Mouse (Mus musculus) layer of hippocampus, postnatal 36 days (tissue): ENCODE results near the gene Srsf2. TPM values are rescaled to one million over a fixed set of nuclear protein-coding genes. Genes with fewer than 3 reads are reported as not detected.
A peak's percentile ranks its signal among the peaks of the same experiment; 100 is the strongest.

Experiments used
- DNase-seq, 2 experiments: peaks; one replicate each; pipeline ENCODE4 v3.0.0; 2022
- total RNA-seq, 2 experiments: library from RNA; stranded (reverse); gene quantifications; 2 replicates each; pipeline ENCODE4 v1.2.3; 2021

Gene Srsf2
- total RNA-seq, 2 experiments from 2014 or later, result 170 to 180 TPM

DNA sequence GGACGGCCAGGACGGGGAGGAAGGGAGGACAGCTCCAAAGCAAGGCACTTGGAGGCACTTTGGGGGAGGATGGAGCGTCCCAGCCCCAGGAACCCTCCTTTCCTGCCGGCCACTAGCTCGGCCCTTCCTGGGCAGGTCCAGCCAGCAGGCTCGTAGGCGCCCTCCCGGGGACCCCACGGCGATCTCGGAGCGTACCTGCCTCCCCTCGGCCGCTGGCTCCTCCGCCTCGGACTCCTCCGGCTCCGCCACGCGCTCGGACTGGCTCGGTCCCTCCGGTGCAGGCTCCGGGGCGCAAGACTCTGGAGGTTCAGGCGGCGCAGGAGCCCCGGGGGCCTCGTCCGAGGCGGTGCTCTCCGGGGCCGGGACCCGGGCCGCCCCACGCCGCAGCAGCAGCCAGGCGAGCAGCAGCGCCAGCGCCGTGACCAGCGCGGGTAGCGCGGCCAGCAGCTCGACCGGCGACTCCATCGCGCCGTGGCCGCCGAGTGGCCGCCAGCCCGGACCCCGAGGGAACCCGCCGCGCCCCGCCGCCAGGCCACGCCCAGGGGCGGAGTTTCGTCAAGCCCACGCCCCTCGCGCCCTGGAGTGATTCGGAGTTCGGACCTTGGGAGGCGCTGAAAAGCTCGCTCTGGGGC, 25.2 kb downstream of the Srsf2 start, which contains the start of gene Mxra7:
Mxra7 (minus strand) TSS at position 513 of the 632 bp plus-strand sequence.
- DNase-seq, result peak; percentile 36 to 62

DNA sequence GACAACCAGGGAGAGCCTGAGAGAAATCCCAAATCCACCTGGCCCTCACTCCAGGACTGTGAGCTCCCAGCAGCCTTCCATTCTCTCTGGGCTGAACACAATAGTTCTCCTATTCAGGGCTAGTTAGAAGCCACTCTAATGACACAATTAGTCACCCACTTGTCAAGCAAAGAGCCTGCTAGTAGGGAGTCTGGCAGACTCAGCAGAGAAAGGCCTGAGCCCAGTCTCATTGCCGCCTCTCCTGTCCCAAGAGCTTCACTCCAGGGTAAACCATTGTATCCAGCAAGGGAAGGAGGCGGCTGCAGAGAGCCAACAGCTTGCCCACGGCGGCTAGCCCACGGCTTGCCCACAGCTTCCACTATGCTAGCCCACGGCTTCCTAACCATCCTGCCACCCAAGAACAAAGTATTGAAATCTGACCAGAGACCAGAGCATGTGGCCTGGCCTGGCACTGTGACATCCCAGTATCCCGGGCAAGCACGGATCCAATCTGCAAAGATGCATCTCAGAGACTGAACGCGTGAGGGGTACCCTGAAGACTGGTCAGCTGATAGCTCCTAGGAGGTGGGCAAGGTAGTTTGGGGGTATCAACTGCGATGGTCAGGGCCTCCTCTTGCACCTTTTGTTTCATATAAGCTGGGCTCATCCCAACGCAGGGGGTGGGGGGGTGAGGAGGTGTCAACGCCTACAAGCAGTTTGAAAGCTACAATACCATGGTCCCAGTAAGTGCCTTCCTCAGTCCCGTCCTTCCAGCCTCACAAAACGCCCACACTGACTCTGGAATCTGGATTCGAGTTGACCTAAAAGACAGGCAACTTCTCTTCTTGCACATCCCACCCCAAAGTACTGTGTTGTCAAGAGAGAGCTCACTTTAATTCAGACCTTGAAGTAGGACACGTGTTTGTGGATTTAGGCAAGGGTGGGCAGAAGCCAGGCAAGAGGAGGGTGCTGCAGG, 26.1 kb downstream of the Srsf2 start:
- DNase-seq, result no peak

DNA sequence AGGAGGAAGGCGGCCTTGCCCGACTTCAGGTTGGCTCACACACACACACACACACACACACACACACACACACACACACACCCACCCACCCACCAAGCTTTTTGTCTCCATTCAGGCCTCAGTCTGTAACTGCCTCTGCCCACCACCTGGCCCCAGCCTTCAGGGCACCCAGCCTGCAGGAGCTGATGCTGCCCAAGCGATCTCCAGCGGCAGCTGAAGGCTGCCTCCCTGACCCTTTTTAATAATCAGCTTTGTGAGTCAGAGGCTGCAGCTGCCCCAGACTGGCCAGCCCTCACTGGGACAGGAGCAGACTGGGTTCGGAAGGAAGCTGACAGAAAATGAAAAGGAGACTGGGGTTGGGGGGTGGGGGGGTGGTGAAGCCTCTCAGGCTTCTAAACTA, 27.7 kb downstream of the Srsf2 start:
- no peak for DNase-seq

DNA sequence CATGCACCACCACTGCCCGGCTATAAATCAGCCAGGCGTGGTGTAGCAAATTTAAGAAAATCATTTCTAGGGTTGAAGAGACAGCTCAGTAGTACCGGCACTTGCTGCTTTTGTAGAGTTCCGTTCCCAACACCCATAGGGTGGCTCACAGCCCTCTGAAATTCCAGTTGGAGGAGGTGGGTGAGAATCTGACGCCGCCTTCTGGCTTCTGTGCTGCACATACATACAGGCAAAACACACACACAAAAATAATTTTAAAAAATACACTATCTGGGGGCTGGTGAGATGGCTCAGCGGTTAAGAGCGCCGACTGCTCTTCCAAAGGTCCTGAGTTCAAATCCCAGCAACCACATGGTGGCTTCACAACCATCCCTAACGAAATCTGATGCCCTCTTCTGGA, 29.0 kb downstream of the Srsf2 start:
- DNase-seq, result peak; percentile 28 to 37

DNA sequence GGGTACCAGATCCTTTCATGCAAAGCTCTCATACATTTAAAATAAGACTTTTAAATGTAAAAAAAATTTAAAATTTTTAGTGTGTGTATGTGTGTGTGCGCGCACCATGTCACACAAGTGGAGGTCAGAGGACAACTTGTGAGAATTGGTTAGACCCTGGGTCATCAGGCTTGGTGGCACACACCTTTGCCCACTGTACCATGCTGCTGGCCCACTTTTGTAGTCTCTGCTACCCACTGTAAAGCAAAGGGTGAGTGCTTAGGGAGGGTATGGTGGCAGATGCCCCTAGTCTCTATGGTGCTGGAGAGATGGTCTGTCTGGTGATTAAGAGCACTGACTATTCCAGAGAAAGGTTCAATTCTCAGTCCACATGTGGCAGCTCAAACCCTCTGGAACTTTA, 29.6 kb downstream of the Srsf2 start:
- DNase-seq, result no peak

DNA sequence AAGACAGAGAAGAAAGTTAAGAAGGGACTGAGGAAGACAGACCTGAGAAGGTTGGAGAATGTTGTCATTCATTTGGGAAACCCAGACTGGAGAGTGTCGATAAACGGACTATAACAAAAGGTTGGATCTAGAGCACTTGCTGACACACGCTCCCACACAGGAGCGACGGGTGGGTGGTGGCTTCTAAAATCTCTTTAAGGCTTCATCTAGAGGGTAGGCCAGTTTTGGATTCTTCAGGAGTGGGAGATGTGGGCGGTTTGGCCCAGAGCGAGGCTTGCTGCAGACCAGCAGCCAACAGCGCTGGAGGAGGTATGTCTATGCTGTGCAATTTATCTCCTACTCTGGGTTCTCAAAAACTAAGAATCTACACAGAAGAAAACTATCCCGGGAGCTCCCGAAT, 30.3 kb downstream of the Srsf2 start:
- DNase-seq, result no peak

DNA sequence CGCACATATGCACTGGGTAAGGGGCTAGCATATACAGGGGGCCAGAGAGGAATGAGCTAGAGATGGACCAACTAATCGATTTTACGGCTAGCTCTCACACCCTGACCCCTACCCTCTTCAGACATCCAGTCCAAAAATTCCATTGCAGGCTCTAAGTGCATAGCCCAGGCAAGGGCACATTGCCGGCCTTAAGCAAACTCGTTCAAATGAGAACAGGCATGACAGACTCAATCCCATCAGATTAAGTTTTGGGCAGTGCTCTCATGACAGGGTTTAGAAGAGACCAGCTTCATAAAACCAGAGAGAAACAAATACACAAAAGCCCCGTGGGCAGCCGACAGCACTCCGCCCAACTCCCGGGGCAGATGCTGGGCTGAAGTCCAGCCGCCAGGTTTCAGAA, 30.7 kb downstream of the Srsf2 start:
- DNase-seq, result no peak

DNA sequence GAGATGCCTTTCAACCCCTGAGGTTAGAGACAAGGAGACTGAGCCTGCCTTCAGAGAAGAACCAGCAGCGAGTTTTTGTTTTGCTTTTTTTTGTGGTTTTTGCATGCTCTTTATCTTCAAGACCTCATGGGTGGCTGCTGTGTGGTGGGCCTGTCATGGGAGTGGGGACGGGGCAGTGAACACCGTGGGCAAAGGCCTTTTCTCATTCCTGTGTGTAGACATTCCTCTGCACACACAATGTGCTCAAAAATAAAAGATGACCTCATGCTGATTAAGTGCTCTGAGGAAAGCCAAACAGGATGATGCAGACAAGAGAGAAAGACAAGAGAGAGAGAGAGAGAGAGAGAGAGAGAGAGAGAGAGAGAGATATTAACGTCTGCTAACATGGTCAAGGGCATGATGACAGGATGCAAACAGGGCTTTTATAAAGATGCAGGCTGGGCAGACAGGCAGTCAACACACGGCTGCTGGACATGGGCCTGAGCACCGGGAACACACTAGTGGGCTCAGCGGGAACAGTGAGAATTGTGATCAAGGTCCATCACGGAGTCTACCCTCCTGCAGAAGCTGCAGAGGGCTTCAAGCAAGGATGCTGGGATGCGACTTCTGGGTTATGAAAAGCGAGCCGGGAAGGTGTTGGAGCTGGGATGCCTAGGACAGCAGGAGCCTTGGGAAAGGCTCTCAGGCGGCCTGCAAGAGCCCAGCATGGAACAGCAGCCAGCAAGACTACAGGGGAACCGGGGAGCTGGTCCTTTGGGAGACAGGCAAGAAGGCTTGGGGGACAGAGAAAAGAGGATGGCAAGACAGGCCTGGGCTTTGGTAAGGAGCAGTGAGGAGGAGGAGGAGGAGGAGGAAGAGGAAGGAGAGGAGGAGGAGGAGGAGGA, 31.6 kb downstream of the Srsf2 start:
- DNase-seq, result no peak

DNA sequence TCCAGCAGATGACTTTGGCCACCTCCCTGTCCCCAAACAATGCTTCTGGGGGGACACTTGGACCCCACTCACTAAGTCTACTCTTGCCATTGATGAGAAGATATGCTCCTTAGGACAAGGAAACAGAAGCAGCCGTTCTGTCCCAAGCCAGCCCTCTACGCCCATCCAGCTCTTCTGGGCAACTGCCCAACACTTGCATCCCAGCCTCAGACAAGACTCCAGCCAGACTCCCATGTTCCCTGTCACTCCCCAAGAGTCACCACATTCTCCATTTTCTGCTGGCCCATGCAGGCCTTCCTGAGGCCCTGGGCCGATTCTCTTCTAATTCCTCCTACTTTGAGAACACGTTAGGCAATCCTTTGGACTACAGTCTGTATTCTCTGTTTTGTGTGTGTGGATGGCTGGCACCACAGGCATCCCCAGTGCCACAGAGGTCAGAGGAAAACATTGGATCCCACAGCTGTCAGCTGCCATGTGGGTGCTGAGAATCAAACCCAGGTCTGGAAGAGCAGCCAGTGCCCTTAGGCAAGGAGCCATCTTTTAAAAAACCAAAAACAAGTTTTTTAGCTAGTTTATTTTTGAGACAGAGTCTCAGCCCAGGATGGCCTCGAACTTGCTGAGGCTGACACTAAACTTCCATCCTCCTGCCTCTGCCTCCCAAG, 32.8 kb downstream of the Srsf2 start:
- no peak for DNase-seq

DNA sequence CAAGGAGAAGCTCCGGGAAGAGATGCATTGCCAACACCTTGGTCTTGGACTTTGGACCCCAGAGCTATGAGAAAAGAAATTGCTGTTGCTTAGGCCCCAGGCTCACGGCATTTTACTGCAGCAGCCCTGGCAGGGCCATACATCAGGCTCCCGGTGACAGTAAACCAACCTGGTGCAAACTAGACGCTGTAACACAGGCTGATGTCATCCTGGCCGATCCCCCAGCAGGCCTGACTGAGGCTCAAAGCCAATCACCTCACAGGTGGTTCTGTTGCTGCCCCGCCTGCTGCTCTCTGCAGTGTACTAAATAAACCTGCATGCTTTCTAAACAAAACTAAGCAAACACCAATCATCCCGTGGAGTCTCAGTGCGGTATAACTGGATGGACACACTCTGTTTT, 34.2 kb downstream of the Srsf2 start:
- DNase-seq, result no peak

DNA sequence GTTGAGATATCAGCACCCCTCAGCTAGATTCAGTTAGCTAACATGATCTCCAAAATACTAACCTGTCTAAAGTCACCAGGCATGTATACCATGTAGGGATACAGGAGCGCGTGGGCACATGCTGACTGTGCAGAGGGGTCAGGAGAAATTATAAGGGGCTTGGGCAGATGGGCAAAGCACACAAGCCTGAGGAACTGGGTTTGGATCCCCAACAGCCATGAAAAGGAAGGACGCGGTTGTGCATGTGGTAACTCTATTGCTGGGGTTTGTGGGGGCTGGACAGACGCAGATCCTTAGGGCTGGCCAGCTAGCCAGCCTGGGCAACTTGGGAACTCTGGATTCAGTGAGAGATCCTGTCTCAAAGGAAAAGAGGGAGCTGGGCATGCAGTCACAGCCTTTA, 35.3 kb downstream of the Srsf2 start:
- DNase-seq, result no peak

DNA sequence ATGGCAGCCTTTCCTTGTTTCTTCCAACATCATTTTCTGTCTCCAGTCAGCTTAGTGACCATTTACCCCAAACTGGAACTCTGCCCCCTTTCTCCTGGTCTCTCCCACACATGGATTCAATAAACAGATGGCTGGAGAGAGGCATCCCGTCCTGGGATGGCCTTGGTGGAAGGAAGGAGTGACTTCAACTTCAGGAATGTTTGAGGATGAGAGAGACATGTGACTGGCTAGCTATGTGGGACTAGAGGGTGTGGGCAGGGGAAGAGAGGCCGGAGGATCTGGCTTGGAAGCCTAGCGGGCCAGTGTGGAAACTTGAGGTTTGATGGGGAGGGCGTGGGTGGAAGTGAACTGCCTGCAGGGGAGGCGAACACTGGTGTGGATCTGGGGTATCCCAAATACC, 36.1 kb downstream of the Srsf2 start:
- DNase-seq, result no peak

DNA sequence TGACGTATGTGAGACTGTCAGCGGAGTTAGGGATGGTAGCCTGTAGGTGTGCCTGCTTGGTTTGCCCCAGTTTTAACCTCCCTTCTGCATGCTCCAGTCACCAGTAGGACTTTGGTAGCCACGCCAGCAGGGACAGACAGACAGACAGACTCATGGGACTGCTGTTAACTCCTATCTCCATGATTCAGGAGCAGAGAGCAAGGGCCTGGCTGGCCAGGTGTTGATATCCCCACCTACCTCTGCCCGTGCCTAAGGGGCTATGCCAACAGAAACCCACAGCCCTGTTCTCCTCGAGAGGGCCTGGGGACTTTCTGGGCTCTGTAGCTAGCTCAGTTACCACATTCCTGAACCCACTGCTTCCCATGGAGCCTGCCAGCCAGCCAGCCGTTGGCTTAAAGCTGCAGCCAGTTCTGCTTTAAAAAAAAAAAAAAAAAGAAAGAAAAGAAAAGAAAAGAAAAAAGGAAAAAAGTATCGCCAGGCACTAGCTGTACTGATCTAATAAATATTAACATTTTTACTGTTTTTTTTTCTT, 37.9 kb downstream of the Srsf2 start:
- no peak for DNase-seq

DNA sequence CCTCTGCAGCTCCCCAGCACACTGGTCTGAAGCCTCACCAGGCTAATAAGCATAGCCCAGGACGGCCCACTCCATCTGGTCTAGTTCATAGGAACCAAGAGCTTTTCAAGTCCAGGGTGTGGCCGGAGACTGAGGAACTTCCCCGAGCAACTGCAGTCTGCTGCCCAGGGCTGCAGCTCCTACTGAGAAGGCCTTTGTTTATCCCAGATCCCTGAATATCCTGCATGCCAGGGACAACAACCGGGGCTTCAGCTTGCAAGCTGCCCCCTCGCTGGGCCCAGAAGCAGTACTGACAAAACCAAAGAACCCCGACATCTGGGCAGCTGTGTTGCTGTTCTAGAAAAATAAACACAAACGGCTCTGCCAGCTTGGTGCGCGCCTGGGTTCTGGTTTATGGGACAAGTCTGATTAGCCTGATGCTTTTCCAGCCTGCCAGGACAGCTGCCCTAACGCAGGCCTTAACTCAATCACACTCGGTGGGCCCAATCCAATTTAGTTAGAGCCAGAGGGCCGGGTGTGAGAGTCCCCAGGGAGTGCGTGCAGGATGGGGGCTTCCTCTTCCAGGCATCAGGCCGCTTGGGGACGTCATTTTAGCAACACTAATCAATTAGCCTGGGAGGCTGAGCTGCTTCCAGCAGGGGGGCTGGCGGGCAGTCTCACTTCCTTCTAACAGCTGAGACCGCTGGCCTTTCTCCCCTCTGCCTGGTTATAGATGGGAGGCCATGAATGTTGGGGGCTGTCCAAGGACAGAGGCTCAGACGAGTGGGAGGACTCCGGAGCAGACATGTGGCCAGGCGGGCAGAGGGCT, 38.6 kb downstream of the Srsf2 start:
- no peak for DNase-seq

DNA sequence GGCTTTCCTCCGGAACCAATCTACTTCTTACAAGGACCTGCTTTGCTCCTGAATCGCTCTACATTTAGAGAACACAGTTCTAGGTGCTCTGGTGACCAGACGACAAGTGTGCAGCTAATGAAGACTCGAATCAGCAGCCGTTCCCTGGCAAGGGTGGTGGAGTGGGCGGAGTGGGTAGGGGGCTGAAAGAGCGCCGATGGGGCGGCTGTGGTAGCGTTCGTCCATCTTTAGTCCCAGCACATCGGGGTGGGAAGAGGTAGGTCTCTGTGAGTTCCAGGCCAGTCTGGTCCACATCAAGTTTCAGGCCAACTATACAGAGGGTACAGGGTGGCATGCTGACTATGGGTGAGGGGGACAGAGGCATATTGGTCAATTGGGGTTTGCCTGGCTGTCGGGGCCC, 39.3 kb downstream of the Srsf2 start:
- no peak for DNase-seq

DNA sequence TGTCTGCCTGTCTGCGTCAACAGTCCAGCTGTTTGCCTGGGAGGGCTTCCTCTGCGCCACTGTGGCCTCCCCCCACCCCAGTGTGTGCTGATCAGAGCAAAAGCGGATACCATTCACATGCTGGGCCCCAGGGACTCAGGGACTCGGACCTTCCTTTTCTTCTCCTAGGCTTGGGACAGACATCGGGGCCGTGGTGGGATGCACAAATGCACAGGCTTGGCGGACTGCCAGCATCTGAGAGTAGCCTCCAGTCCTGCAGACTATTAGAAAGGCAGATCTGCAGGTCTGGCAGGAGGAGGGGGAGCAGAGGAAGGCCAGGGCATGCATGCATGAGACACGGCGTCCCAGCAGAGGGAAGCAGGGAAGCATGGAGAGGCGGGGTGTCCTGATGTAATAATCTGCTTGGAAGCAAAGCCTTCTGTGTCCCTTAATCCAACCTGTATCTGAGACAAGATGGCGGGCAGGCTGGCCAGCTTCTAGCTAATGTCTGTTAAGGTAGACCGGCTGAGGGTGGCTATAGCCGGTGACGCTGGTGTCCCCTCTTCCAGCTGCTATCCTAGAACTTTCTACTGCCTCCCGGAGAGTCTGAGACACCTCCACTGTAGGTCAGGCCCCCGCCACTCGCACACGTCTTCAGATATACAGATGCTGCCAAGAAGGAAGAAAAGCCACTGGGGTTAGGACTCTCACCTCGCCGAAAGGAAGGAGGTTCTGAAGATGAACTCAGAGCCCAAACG, 39.9 kb downstream of the Srsf2 start:
- DNase-seq, result no peak

DNA sequence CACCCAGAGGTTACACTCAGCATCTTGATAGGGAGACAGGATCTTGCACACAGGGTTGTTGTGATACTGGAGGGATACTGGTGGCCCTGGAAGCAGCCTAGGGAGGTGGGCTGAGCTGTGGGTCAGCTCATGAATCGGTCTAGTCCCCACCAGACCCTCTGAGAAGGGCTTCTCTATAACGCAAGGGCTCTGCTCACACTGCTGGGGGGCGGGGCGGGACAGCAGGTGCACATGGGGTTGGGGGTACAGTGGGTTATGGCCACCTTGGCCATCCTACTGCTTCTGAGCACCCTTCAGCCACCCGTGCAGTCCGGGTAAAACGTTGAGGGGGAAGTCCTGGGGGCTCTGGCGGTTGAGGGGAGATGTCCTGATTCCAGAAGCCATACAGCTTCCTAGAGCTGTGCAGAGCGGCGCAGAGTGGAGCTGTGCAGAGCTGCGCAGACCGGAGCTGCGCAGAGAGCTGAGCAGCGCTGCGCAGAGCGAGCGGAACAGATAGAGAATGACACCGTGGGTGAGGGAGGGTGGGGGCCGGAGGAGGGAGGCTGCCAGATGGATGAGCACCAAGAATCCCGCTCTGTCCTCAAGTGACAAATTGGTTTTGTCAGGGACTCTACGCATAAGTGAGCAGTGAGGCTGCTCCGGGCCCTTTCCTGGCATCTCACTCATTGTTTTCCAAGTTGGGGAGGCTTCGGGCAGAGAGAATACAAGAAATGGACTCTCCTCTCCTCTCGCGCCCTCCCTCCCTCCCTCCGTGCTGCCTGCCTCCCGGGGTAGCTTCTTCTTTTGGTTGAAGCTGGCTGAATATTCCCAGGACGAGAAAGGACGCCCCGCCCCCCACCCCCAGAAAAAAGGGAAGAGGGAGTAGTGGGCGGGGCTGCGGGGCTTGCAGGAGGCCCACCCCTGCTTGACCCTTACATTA, 41.7 kb downstream of the Srsf2 start:
- peak; percentile 80 for DNase-seq

DNA sequence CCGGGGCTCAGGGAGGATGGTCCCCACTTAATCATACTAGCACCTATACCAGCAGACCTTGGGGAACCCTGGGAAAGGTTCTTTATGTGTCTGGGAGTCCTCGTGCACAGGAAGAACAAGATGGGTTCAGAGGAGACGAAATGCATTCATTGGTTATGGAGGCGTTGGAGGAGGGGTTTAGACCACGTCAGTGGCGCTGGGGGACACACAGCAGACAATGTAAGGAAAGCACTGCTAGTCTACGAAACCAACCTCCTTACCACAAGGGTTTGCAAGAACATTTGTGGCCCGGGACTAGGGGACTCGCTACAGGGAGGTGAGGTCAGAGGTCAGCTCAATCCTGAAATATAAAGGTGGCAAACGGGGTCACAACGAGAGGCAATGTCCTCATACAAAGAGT, 42.4 kb downstream of the Srsf2 start:
- DNase-seq, result no peak

DNA sequence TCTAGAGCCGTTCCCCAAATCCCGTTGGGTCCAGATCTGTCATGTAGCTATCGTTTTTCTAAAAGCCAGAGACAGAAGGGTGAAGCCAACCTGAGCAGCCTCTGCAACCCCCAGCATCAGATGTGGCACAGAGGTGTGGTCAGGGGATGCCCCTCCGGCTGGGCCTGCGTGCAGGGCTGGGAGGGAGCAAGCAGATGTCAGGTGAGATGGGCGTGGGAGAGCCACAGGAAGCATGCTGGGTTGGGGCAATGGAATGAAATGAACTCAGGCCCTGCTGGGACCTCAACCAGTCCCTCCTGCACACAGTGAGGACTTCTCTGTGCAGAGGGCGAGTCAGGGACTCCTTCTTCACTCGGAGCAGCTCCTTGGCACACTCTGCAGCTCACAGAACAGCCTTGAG, 43.4 kb downstream of the Srsf2 start:
- no peak for DNase-seq
